Mouse (Mus musculus) spleen, adult 2 months (tissue): ENCODE data around the gene Hdac5.

ENCODE experiments used
- CTCF ChIP-seq: fragments of 200-500 bp; IDR thresholded peaks from 2 replicates; pipeline ENCODE4 v1.5.1; 2011; ENCODE audit warnings: mild to moderate bottlenecking, inconsistent platforms; ENCODE audit not compliant: insufficient read depth, insufficient read length, insufficient replicate concordance; ENCODE audit errors: extremely low read depth
- POLR2A ChIP-seq: fragments of 200-500 bp; IDR thresholded peaks from 2 replicates; pipeline ENCODE4 v1.6.1; 2011; ENCODE audit warnings: low read depth, low read length, inconsistent platforms

GRCm38 (mm10) chr11:102217876-102218430 is 12.0 kb downstream of the Hdac5 start:
- TF ChIP-seq CTCF = no peak
- TF ChIP-seq POLR2A = no peak
